Mouse (Mus musculus) forebrain, postnatal 0 days (tissue): Measurements from ENCODE around the gene BC052040. TPM values are rescaled to one million over a fixed set of nuclear protein-coding genes. Genes with fewer than 3 reads are reported as not detected.

Experiments
- ATAC-seq: fragments of 200-750 bp; cut with Nextera tagmentation; 2 replicates; pipeline ENCODE4 v1.8.0; 2017; ENCODE audit warnings: mild to moderate bottlenecking, moderate library complexity
- DNase-seq: peaks from one replicate; pipeline ENCODE4 v3.0.0-alpha.2; 2015
- H3K27ac ChIP-seq: fragments of 300-500 bp; sonication (generic); 2 replicates; pipeline ENCODE4 v1.5.1; 2014; ENCODE audit warnings: low read depth, mild to moderate bottlenecking, antibody characterized with exemption, low read length, moderate library complexity, mixed read lengths
- H3K27me3 ChIP-seq: fragments of 300-500 bp; sonication (generic); 2 replicates; pipeline ENCODE4 v1.6.1; 2014; ENCODE audit warnings: mild to moderate bottlenecking, low read length, mixed read lengths; ENCODE audit not compliant: insufficient read depth
- H3K36me3 ChIP-seq: fragments of 300-500 bp; sonication (generic); 2 replicates; pipeline ENCODE4 v1.6.1; 2014; ENCODE audit warnings: mild to moderate bottlenecking, moderate library complexity; ENCODE audit not compliant: insufficient read depth
- H3K4me1 ChIP-seq: fragments of 300-500 bp; sonication (generic); 2 replicates; pipeline ENCODE4 v1.6.1; 2014; ENCODE audit warnings: antibody characterized with exemption; ENCODE audit not compliant: insufficient read depth
- H3K4me2 ChIP-seq: fragments of 300-500 bp; sonication (generic); 2 replicates; pipeline ENCODE4 v1.6.1; 2014; ENCODE audit warnings: low read depth, mild to moderate bottlenecking, moderate library complexity
- H3K4me3 ChIP-seq: fragments of 300-500 bp; sonication (generic); 2 replicates; pipeline ENCODE4 v1.5.1; 2014; ENCODE audit warnings: low read depth, low read length, mixed read lengths
- H3K9ac ChIP-seq: fragments of 300-500 bp; sonication (generic); 2 replicates; pipeline ENCODE4 v1.6.1; 2014; ENCODE audit warnings: mild to moderate bottlenecking
- H3K9me3 ChIP-seq: fragments of 300-500 bp; sonication (generic); 2 replicates; pipeline ENCODE4 v1.6.1; 2016; ENCODE audit warnings: low read length
- CTCF ChIP-seq: sonication (generic); IDR thresholded peaks from 2 replicates; pipeline ENCODE4 v1.5.1; 2016; ENCODE audit warnings: antibody characterized with exemption, control low read depth, low read depth
- WGBS: fragments of 180-500 bp; shearing (Covaris S2); extraction: QIAGEN DNeasy Blood & Tissue Kit; methylation state at CpG from one replicate; pipeline ENCODE4 v1.1.7; 2014; 5-methylcytosine and 5-hydroxymethylcytosine counted together
- polyA plus RNA-seq: library from polyadenylated mRNA; unstranded; fragments of >200 nt; fragmentation: Nextera tagmentation; extraction: Ambion mirVana; gene quantifications from 2 replicates; pipeline ENCODE4 v1.2.1, GENCODE M21; 2015
- total RNA-seq: library from RNA; depleted of rRNA; stranded (reverse); fragments of >200 nt; gene quantifications from 2 replicates; pipeline ENCODE4 v1.2.3, GENCODE M21; 2014

The BC052040 gene
- total and polyA plus RNA-seq, 2 experiments from 2014 or later, result 12.5 to 15.1 TPM

DNA sequence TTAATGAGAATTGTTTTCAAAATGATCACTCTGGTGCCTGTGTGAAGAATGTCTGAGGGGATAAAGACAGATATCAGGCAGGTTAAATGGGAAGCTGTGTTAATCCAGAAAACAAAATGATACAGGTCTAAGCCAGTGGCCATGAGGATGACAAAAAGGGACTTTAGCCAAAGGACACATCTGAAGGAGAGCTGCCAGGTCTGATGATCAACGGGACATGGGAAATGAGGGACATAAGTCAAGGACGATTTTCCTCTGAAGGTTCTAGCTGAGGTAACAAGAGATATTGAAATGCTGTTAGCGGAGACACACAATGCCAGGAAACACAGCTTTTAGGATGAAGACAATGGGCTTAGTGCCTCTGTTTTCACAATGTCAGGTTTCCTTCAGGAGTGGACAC lies 29.6 kb upstream of the BC052040 start:
- Histone ChIP-seq H3K9ac (no peak overlapping the region), H3K4me2 (no peak overlapping the region), H3K27me3 (no peaks in the 10 kb centered on the region), H3K36me3 (no peaks in the 10 kb centered on the region), H3K4me1 (no peaks in the 10 kb centered on the region), H3K4me3 (no peak overlapping the region), H3K27ac (no peak overlapping the region), H3K9me3 (no peaks in the 10 kb centered on the region)
- ATAC-seq, result no peak
- TF ChIP-seq CTCF, result no peak
- DNase-seq, result no peak
- WGBS, result 86% methylated on average over 3 of the region's 3 CpGs

DNA sequence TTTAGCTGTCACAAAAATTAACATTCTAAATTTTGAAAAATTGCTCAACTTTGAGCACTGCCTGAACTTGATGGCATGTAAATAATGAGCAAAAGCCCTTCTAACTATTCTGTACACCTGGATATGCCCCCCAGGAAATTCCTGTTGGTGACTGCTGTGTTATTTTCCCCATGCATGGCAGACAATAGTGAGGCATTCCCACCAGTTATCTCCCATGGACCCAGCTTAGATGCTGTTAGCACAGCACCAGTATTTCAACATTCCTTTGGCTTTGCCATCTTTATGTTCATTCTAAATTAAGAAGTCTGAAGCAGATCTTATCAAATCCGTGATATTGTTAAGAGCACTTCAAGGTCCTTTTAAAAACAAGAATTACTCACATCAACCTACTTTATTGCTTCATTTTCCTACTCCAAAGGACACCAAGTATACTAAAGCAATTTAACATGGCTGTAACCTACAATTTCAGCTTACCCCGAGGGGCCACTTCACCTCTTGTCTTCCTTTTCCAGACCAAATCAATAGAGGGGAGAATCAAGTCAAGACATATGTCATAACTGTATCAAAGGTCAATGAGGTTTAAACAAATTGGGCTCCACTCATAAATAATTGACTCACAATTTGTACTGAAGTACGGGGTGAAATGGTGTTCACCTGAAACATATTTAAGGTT lies 19.2 kb upstream of the BC052040 start:
- ATAC-seq (no peak), DNase-seq (no peak)
- H3K36me3 ChIP-seq, result no peaks in the 10 kb centered on the region
- no peak overlapping the region for H3K4me2 ChIP-seq
- H3K4me3 ChIP-seq, result no peak overlapping the region
- TF ChIP-seq CTCF, result no peak
- H3K9me3 ChIP-seq, result no peaks in the 10 kb centered on the region
- H3K27ac ChIP-seq, result no peak overlapping the region
- WGBS, result 86% methylated on average over 3 of the region's 3 CpGs
- H3K4me1 ChIP-seq, result no peaks in the 10 kb centered on the region
- H3K9ac ChIP-seq, result no peak overlapping the region
- H3K27me3 ChIP-seq, result no peaks in the 10 kb centered on the region

DNA sequence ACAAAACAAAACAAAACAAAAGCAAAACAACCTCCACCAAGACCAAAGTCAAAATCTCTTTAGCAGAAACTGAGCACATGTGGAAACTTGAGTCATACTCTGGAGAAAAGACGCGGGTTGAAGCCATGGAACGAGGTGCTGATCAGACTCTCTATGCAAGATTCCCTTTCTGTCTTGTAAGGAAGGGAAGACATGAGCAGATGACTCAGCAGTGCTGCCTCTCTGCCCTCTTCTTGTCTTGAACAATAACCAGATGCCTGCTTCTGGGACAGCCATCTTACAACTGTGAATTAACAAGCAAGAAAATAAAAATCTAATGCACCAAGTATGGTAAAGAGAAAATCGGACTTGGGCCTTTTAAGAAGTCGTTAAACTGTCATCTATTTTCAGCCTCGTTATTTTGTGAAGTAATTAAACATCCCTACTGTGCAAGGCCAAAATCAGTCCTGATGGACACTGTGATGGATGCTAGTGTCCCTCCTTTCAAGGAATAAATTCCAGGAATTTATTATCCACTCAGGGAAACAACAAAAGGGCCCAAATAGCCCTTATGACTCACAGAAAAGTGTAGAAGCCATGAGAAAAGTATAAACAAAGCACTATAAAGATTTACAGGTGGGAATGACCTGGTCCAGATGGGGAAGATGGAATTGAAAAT lies 18.0 kb upstream of the BC052040 start:
- Histone ChIP-seq H3K9me3 (no peaks in the 10 kb centered on the region), H3K27ac (no peak overlapping the region), H3K4me3 (no peak overlapping the region), H3K36me3 (no peaks in the 10 kb centered on the region), H3K27me3 (no peaks in the 10 kb centered on the region), H3K9ac (no peak overlapping the region), H3K4me2 (no peak overlapping the region), H3K4me1 (no peaks in the 10 kb centered on the region)
- DNase-seq, result no peak
- ATAC-seq, result no peak
- no peak for TF ChIP-seq CTCF
- 60% methylated on average over 6 of the region's 6 CpGs for WGBS

DNA sequence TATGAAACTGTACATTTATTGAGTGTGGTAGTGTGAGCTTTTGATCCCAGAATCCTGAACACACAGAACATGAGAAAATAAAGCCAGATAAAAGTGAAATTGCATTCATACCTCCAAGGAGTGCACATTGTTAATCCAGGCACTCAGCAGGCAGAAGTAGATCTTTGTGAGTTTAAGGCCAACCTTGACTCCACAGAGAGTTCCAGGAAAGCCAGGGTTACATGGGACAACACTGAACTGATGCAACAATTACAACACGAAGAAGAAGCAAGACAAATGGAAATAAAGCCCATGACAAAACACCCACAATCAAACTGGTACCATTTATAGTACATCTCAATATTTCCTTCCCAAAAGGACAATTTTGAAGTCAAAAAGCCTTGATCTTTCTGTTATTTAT lies 9.5 kb upstream of the BC052040 start:
- 96% methylated on average over 1 of the region's 1 CpGs for WGBS

DNA sequence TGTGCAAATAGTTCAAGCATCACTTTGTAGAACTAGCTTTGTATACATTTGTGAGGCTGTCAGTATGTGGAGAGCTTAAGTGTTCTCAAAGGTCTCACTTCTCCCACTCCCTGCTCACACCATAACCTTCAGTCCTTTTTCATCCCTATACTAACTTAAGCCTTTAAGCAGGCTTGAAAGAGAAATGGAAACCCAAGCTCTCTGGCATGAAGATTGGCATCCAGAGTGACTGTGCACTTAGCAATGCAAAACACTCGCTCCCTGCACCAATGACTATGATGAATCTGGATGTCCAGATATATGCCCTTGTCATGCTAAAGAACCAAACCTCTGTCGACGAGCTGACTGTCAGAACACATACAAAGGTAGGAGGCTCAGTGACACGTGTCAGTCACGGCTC lies 6.7 kb upstream of the BC052040 start:
- ATAC-seq (no peak), DNase-seq (no peak)
- Histone ChIP-seq H3K4me3 (no peak overlapping the region), H3K4me1 (no peaks in the 10 kb centered on the region), H3K9ac (no peak overlapping the region), H3K36me3 (no peaks in the 10 kb centered on the region), H3K27ac (no peak overlapping the region), H3K27me3 (no peaks in the 10 kb centered on the region), H3K9me3 (no peaks in the 10 kb centered on the region), H3K4me2 (no peak overlapping the region)
- 71% methylated on average over 5 of the region's 5 CpGs for WGBS
- no peak for TF ChIP-seq CTCF

More for the DNA sequence above, 9.5 kb upstream of the BC052040 start:
- Histone ChIP-seq H3K9me3 (no peaks in the 10 kb centered on the region), H3K4me1 (no peaks in the 10 kb centered on the region), H3K27me3 (no peaks in the 10 kb centered on the region), H3K36me3 (no peaks in the 10 kb centered on the region), H3K4me2 (no peak overlapping the region), H3K9ac (no peak overlapping the region), H3K4me3 (no peak overlapping the region), H3K27ac (no peak overlapping the region)
- DNase-seq (no peak), ATAC-seq (no peak)
- no peak for TF ChIP-seq CTCF

DNA sequence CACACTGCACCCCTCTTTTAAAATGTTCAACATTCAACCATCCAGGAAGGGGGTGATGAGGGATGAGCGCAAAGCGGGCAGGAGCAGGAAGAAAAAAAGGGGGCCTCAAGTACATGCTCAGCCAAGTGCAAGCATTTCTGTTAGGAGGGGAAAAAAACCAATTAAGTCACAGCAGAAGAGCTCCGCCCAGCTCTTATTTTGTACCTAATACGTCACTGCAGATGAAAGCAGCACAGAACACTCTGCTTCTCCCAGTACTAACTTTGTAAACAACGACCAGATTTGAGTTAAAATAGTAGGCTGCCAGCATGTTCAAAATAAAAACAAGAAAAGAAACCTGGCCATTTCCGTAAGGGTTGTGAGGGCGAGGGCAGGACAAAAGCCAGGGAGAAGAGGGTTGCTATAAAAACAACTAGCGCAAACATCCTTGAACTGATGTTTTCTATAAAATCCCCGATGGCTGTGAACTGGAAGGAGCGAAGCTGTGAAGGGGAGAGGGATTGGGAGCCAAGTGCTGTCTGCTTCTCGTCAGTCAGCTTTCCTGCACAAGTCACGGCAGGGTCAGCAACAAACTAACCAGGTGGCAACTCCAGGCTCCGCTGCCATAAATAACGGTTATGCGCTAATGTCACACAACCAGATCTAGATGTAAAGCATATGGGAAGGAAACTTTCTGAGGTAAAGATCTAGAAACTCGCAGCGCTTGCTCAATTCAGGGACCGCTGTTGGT lies 2.2 kb upstream of the BC052040 start:
- ATAC-seq (no peak), DNase-seq (no peak)
- no peak for TF ChIP-seq CTCF
- no peaks in the 10 kb centered on the region for H3K27me3 ChIP-seq
- H3K4me1 ChIP-seq, result peaks cover 6% of the 10 kb centered on the region; the same call in 1 of the 2 replicates
- no peak overlapping the region for H3K4me3 ChIP-seq
- no peak overlapping the region for H3K27ac ChIP-seq
- H3K9ac ChIP-seq, result no peak overlapping the region
- H3K36me3 ChIP-seq, result no peaks in the 10 kb centered on the region
- WGBS, result 11% methylated on average over 18 of the region's 18 CpGs
- H3K9me3 ChIP-seq, result no peaks in the 10 kb centered on the region
- peak overlapping the region; percentile 36 for H3K4me2 ChIP-seq

DNA sequence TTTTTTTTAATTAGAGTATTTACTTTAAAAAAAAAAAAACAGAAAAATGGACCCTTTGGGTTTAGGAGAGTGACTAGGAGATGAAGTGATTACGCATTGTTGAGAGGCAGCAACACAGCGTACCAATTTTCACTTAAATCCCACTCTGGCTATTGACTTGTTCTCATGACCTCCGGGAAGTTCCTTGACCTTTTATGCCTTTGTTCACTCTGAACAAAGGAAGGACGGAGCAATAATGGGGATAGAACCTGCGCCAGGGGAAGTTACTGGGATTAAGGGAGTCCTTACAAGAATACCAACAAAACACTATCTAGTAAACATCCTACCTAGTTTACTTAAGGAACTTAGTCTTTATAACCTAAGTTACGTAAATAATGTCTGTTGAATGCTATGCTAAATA lies 1.5 kb upstream of the BC052040 start:
- H3K9ac ChIP-seq, result no peak overlapping the region

More for the DNA sequence above, 1.5 kb upstream of the BC052040 start:
- Histone ChIP-seq H3K27me3 (no peaks in the 10 kb centered on the region), H3K4me3 (no peak overlapping the region), H3K36me3 (no peaks in the 10 kb centered on the region), H3K27ac (no peak overlapping the region), H3K4me1 (peaks cover 6% of the 10 kb centered on the region; the same call in 1 of the 2 replicates), H3K4me2 (no peak overlapping the region), H3K9me3 (no peaks in the 10 kb centered on the region)
- 24% methylated on average over 6 of the region's 6 CpGs for WGBS
- TF ChIP-seq CTCF, result no peak
- no peak for DNase-seq
- no peak for ATAC-seq
